Mouse (Mus musculus) effector memory CD4-positive, alpha-beta T cell, adult 5 months (primary cell): ENCODE results near the gene Rgs2. TPM values are rescaled to one million over a fixed set of nuclear protein-coding genes. Genes with fewer than 3 reads are reported as not detected.

Experiments
- polyA plus RNA-seq: library from polyadenylated mRNA; unstranded; fragments of 100-300 nt; shearing (Covaris generic); gene quantifications from one replicate; pipeline ENCODE4 v1.2.1, GENCODE M21; 2017

Gene Rgs2
- 246 TPM for polyA plus RNA-seq

GRCm38 (mm10) chr1:144003904-144004740 lies at the start of gene Rgs2:
Gene Rgs2, minus strand, starts transcription at chr1:144004161.

Other genes starting within 250 kb of the Rgs2 start
- 4.5 TPM for gene Trove2, start 227.1 kb downstream of the Rgs2 start, polyA plus RNA-seq
- gene Uchl5, start 226.9 kb downstream of the Rgs2 start, polyA plus RNA-seq: 48.9 TPM
- not detected for gene Rgs13, start 173.2 kb upstream of the Rgs2 start, polyA plus RNA-seq
- gene Rgs1, start 245.1 kb upstream of the Rgs2 start, polyA plus RNA-seq: 403 TPM